ENCODE assay signal across 10 mouse cellular contexts in genomic region chr14:27402332-27403250, GRCm38 (mm10). TPM values are rescaled to one million over a fixed set of nuclear protein-coding genes. Genes with fewer than 3 reads are reported as not detected.
A peak's percentile ranks its signal among the peaks of the same experiment; 100 is the strongest.
DNase-seq lines count a peak whose midpoint lies in the region; ATAC-seq and TF ChIP-seq lines count a peak whose summit lies in the region.
"Had no signal": no experiment of that assay in that cellular context is flagged by ENCODE, and none has a peak within 500 bp of the region (broad histone marks: within the 10 kb centered on the region; RNA-seq: fewer than 3 reads in every experiment).

No protein-coding gene starts in this region.

- no peak for TF ChIP-seq POLR2A in thymus, adult 2 months (IDR thresholded peaks at IDR 0.05; ENCODE audit: control insufficient read depth, extremely low read depth, insufficient read depth, low read length, poor library complexity)

- no peak overlapping the region for H3K9ac ChIP-seq in lung, embryonic 15.5 days
- H3K9ac ChIP-seq: liver, embryonic 13.5 days had no signal

- no peak for TF ChIP-seq CTCF in layer of hippocampus, adult 2 months (conservative IDR thresholded peaks at IDR 0.05)
- TF ChIP-seq CTCF in thymus, adult 2 months (IDR thresholded peaks at IDR 0.05; ENCODE audit: borderline replicate concordance, control insufficient read depth, extremely low read depth, insufficient read depth, low read length, poor library complexity), result no peak

- peaks cover 12% of the 10 kb centered on the region; the same call in 1 of the 2 replicates for H3K4me1 ChIP-seq in brown adipose tissue, adult 24 weeks (ENCODE audit: control insufficient read depth, insufficient read depth, insufficient read length, low read length)
- peaks cover 15% of the 10 kb centered on the region for H3K4me1 ChIP-seq in lung, embryonic 15.5 days
- H3K4me1 ChIP-seq in thymus, adult 2 months (replicated peaks; ENCODE audit: control insufficient read depth, insufficient read depth, low read length), result peaks cover 34% of the 10 kb centered on the region

- WGBS in lung, embryonic 15.5 days, result 43% methylated on average over 10 of the region's 10 CpGs
- WGBS in thymus, adult 2 months, result 10% methylated on average over 10 of the region's 10 CpGs

- no peaks in the 10 kb centered on the region for H3K9me3 ChIP-seq in lung, embryonic 15.5 days
- H3K9me3 ChIP-seq: liver, embryonic 13.5 days had no signal

- no peak overlapping the region for H3K4me3 ChIP-seq in layer of hippocampus, adult 2 months
- no peak overlapping the region for H3K4me3 ChIP-seq in brown adipose tissue, adult 24 weeks (ENCODE audit: insufficient read depth, low read depth, low read length)
- no peak overlapping the region for H3K4me3 ChIP-seq in lung, embryonic 15.5 days
- no peak overlapping the region for H3K4me3 ChIP-seq in thymus, adult 2 months (ENCODE audit: control insufficient read depth, insufficient read depth, low read length)
- H3K4me3 ChIP-seq: liver, embryonic 13.5 days had no signal

- no peaks in the 10 kb centered on the region for H3K27me3 ChIP-seq in lung, embryonic 15.5 days
- H3K27me3 ChIP-seq in thymus, adult 2 months (ENCODE audit: control insufficient read depth, insufficient read depth, low read length), result no peaks in the 10 kb centered on the region
- H3K27me3 ChIP-seq: liver, embryonic 13.5 days had no signal

- no peak for DNase-seq in layer of hippocampus, adult 2 months (ENCODE audit: low spot score in 2 of 2)
- no peak for DNase-seq in layer of hippocampus, adult 8-10 months (ENCODE audit: low spot score in 2 of 2)
- DNase-seq in thymus, adult 2 months, result peak; percentile 39
- no peak for DNase-seq in adrenal gland, adult 18-20 months (ENCODE audit: low spot score in 2 of 2)
- DNase-seq in left cerebral cortex, adult 8-10 months (ENCODE audit: low spot score in 2 of 2), result no peak
- no peak for DNase-seq in yolk sac, embryonic 10.5 days (ENCODE audit: low spot score)
- DNase-seq: cerebellum, adult 11-12 months; liver, embryonic 13.5 days had no signal

- H3K36me3 ChIP-seq in lung, embryonic 15.5 days, result no peaks in the 10 kb centered on the region
- H3K36me3 ChIP-seq in thymus, adult 2 months (ENCODE audit: control insufficient read depth, insufficient read depth, low read length), result peaks cover 4% of the 10 kb centered on the region
- H3K36me3 ChIP-seq: liver, embryonic 13.5 days had no signal

- H3K4me2 ChIP-seq in lung, embryonic 15.5 days, result no peak overlapping the region
- H3K4me2 ChIP-seq: liver, embryonic 13.5 days had no signal

- ATAC-seq in lung, embryonic 15.5 days (ENCODE audit: borderline replicate concordance, extremely low read depth, low FRiP score, low TSS enrichment), result no peak

- 0 out of 2 replicates have a peak overlapping the region, but pooled peaks have one; percentile 36 for H3K27ac ChIP-seq in layer of hippocampus, adult 2 months
- H3K27ac ChIP-seq in brown adipose tissue, adult 24 weeks (replicated peaks; ENCODE audit: low read depth, low read length), result peak overlapping the region; percentile 61
- H3K27ac ChIP-seq in lung, embryonic 15.5 days, result peak overlapping the region; percentile 68
- H3K27ac ChIP-seq in thymus, adult 2 months (ENCODE audit: control insufficient read depth, insufficient read depth, low read length), result peak overlapping the region; percentile 96
- H3K27ac ChIP-seq: liver, embryonic 13.5 days had no signal

RNA-seq across cellular contexts. Expression of gene Fam208a, which starts 26.0 kb away (rescaled TPM):
- 10 to 100 TPM; 33.5 to 34.8 TPM for total RNA-seq in layer of hippocampus, adult 2 months (2021)
- 10 to 100 TPM; 27.0 to 38.8 (median 33.1) TPM for total RNA-seq in layer of hippocampus, adult 8-10 months (2022)
- 9.5 and 13.1 TPM in 2 replicates for polyA plus RNA-seq in brown adipose tissue, adult 24 weeks (2012; ENCODE audit: insufficient read depth, insufficient read length, missing spikeins)
- polyA plus RNA-seq in lung, embryonic 15.5 days (2015; fragmentation: Nextera tagmentation; extraction: Ambion mirVana), result 11.2 and 13.4 TPM in 2 replicates
- 8.9 and 11.5 TPM in 2 replicates for polyA plus RNA-seq in thymus, adult 2 months (2012; rRNA removed)
- 10 to 100 TPM; 16.8 to 17.1 TPM for total RNA-seq in adrenal gland, adult 18-20 months (2021)
- total RNA-seq in left cerebral cortex, adult 8-10 months (2022), result 10 to 100 TPM; 24.8 to 30.2 (median 27.4) TPM

Comparison
In these comparisons a context has a peak if more than half of its experiments do, and no peak if none do; other contexts are left out.
1. H3K27ac ChIP-seq: peak in every context shown above with its lines; median percentile 96 in thymus, adult 2 months; 68 in lung, embryonic 15.5 days; 61 in brown adipose tissue, adult 24 weeks; 36 in layer of hippocampus, adult 2 months.